Mouse (Mus musculus) lung, postnatal 0 days (tissue): ENCODE results near the gene Tm9sf4. TPM values are rescaled to one million over a fixed set of nuclear protein-coding genes. Genes with fewer than 3 reads are reported as not detected.

Experiments used
- ATAC-seq: fragments of 200-750 bp; cut with Nextera tagmentation; 2 replicates; pipeline ENCODE4 v1.8.0; 2017; ENCODE audit warnings: moderate library complexity
- DNase-seq: peaks from one replicate; pipeline ENCODE4 v3.0.0-alpha.2; 2016; ENCODE audit warnings: low spot score
- H3K27ac ChIP-seq: fragments of 300-500 bp; sonication (generic); 2 replicates; pipeline ENCODE4 v1.5.1; 2014; ENCODE audit warnings: antibody characterized with exemption, mild to moderate bottlenecking, low read length, mixed read lengths
- H3K27me3 ChIP-seq: fragments of 300-500 bp; sonication (generic); replicated peaks from 2 replicates; pipeline ENCODE4 v1.6.1; 2014; ENCODE audit warnings: low read length, mixed read lengths; ENCODE audit not compliant: insufficient read depth
- H3K36me3 ChIP-seq: fragments of 300-500 bp; sonication (generic); 2 replicates; pipeline ENCODE4 v1.6.1; 2014; ENCODE audit warnings: low read length, mixed read lengths; ENCODE audit not compliant: insufficient read depth
- H3K4me1 ChIP-seq: fragments of 300-500 bp; sonication (generic); 2 replicates; pipeline ENCODE4 v1.6.1; 2014; ENCODE audit warnings: antibody characterized with exemption, low read depth, low read length, mixed read lengths; ENCODE audit not compliant: insufficient read depth
- H3K4me2 ChIP-seq: fragments of 300-500 bp; sonication (generic); replicated peaks from 2 replicates; pipeline ENCODE4 v1.6.1; 2014; ENCODE audit warnings: low read depth, mild to moderate bottlenecking, low read length, moderate library complexity, mixed read lengths
- H3K4me3 ChIP-seq: fragments of 300-500 bp; sonication (generic); 2 replicates; pipeline ENCODE4 v1.5.1; 2014; ENCODE audit warnings: low read depth, low read length
- H3K9ac ChIP-seq: fragments of 300-500 bp; sonication (generic); replicated peaks from 2 replicates; pipeline ENCODE4 v1.6.1; 2014; ENCODE audit warnings: low read depth, mild to moderate bottlenecking
- H3K9me3 ChIP-seq: fragments of 300-500 bp; sonication (generic); 2 replicates; pipeline ENCODE4 v1.6.1; 2016; ENCODE audit warnings: low read length, mixed read lengths
- CTCF ChIP-seq: IDR thresholded peaks from 2 replicates; pipeline ENCODE4 v1.5.1; 2016; ENCODE audit warnings: antibody characterized with exemption, mild to moderate bottlenecking
- EP300 ChIP-seq: IDR thresholded peaks from 2 replicates; pipeline ENCODE4 v1.6.1; 2016; ENCODE audit warnings: antibody characterized with exemption, mild to moderate bottlenecking, control low read depth
- WGBS: fragments of 180-500 bp; shearing (Covaris S2); extraction: QIAGEN DNeasy Blood & Tissue Kit; methylation state at CpG from one replicate; pipeline ENCODE4 v1.1.7; 2014; 5-methylcytosine and 5-hydroxymethylcytosine counted together
- polyA plus RNA-seq: library from polyadenylated mRNA; unstranded; fragments of >200 nt; fragmentation: Nextera tagmentation; extraction: Ambion mirVana; gene quantifications from 2 replicates; pipeline ENCODE4 v1.2.1, GENCODE M21; 2015

Gene Tm9sf4
- polyA plus RNA-seq, 1 experiment from 2014 or later, result 39.7 TPM

GRCm38 (mm10) chr2:153198485-153198884 lies 37.4 kb downstream of the Tm9sf4 start:
- H3K4me3 ChIP-seq, result no peak overlapping the region
- H3K27me3 ChIP-seq, result no peaks in the 10 kb centered on the region
- H3K4me2 ChIP-seq, result no peak overlapping the region
- peaks cover 36% of the 10 kb centered on the region for H3K36me3 ChIP-seq
- 52% methylated on average over 5 of the region's 5 CpGs for WGBS
- TF ChIP-seq CTCF (no peak), EP300 (no peak)
- H3K27ac ChIP-seq, result no peak overlapping the region
- no peaks in the 10 kb centered on the region for H3K4me1 ChIP-seq
- peak; percentile 28 for ATAC-seq
- no peaks in the 10 kb centered on the region for H3K9me3 ChIP-seq
- H3K9ac ChIP-seq, result no peak overlapping the region
- DNase-seq, result no peak

- WGBS, result 76% methylated on average over 2 of the region's 2 CpGs
- TF ChIP-seq EP300 (no peak), CTCF (no peak)
- no peaks in the 10 kb centered on the region for H3K9me3 ChIP-seq
- DNase-seq, result no peak
- H3K4me1 ChIP-seq, result no peaks in the 10 kb centered on the region
- H3K4me2 ChIP-seq, result no peak overlapping the region
- peaks cover 42% of the 10 kb centered on the region for H3K36me3 ChIP-seq
- H3K4me3 ChIP-seq, result no peak overlapping the region
- H3K9ac ChIP-seq, result no peak overlapping the region
- no peaks in the 10 kb centered on the region for H3K27me3 ChIP-seq
- ATAC-seq, result no peak
- H3K27ac ChIP-seq, result no peak overlapping the region
Measured at GRCm38 (mm10) chr2:153199114-153199513, 38.0 kb downstream of the Tm9sf4 start.

- TF ChIP-seq CTCF (no peak), EP300 (no peak)
- H3K9me3 ChIP-seq, result no peaks in the 10 kb centered on the region
- no peak overlapping the region for H3K9ac ChIP-seq
- no peak for ATAC-seq
- no peak for DNase-seq
- H3K4me2 ChIP-seq, result no peak overlapping the region
- no peaks in the 10 kb centered on the region for H3K27me3 ChIP-seq
- no peak overlapping the region for H3K4me3 ChIP-seq
- peaks cover 37% of the 10 kb centered on the region for H3K36me3 ChIP-seq
- 77% methylated on average over 1 of the region's 1 CpGs for WGBS
- H3K4me1 ChIP-seq, result no peaks in the 10 kb centered on the region
- H3K27ac ChIP-seq, result no peak overlapping the region
Measured at GRCm38 (mm10) chr2:153202766-153203165, 41.7 kb downstream of the Tm9sf4 start.

GRCm38 (mm10) chr2:153208149-153208548 lies 47.0 kb downstream of the Tm9sf4 start:
- WGBS, result 96% methylated on average over 2 of the region's 2 CpGs
- DNase-seq, result no peak
- no peak overlapping the region for H3K4me3 ChIP-seq
- H3K36me3 ChIP-seq, result peaks cover 34% of the 10 kb centered on the region
- no peaks in the 10 kb centered on the region for H3K27me3 ChIP-seq
- H3K9ac ChIP-seq, result no peak overlapping the region
- no peaks in the 10 kb centered on the region for H3K9me3 ChIP-seq
- H3K27ac ChIP-seq, result no peak overlapping the region
- no peak for ATAC-seq
- TF ChIP-seq EP300 (no peak), CTCF (no peak)
- no peaks in the 10 kb centered on the region for H3K4me1 ChIP-seq
- no peak overlapping the region for H3K4me2 ChIP-seq

GRCm38 (mm10) chr2:153209286-153209685 lies 48.2 kb downstream of the Tm9sf4 start:
- 83% methylated on average over 5 of the region's 5 CpGs for WGBS
- Histone ChIP-seq H3K4me2 (no peak overlapping the region), H3K36me3 (peaks cover 27% of the 10 kb centered on the region), H3K9ac (no peak overlapping the region), H3K9me3 (no peaks in the 10 kb centered on the region), H3K27me3 (no peaks in the 10 kb centered on the region), H3K4me1 (no peaks in the 10 kb centered on the region), H3K4me3 (no peak overlapping the region), H3K27ac (no peak overlapping the region)
- no peak for ATAC-seq
- DNase-seq, result no peak
- TF ChIP-seq CTCF, result no peak

GRCm38 (mm10) chr2:153211451-153211850 lies 50.3 kb downstream of the Tm9sf4 start:
- no peak for ATAC-seq
- no peak overlapping the region for H3K4me3 ChIP-seq

GRCm38 (mm10) chr2:153213351-153213750 lies 52.2 kb downstream of the Tm9sf4 start:
- H3K36me3 ChIP-seq, result peaks cover 10% of the 10 kb centered on the region; the same call in 1 of the 2 replicates
- H3K27me3 ChIP-seq, result no peaks in the 10 kb centered on the region
- H3K4me2 ChIP-seq, result no peak overlapping the region
- no peak overlapping the region for H3K9ac ChIP-seq
- ATAC-seq (no peak), DNase-seq (no peak)
- H3K9me3 ChIP-seq, result no peaks in the 10 kb centered on the region
- no peak for TF ChIP-seq CTCF
- TF ChIP-seq EP300, result no peak
- no peaks in the 10 kb centered on the region for H3K4me1 ChIP-seq
- H3K4me3 ChIP-seq, result no peak overlapping the region
- H3K27ac ChIP-seq, result no peak overlapping the region
- WGBS, result 83% methylated on average over 4 of the region's 4 CpGs

More at GRCm38 (mm10) chr2:153211451-153211850, 50.3 kb downstream of the Tm9sf4 start:
- H3K4me2 ChIP-seq, result no peak overlapping the region
- no peak overlapping the region for H3K27ac ChIP-seq
- no peaks in the 10 kb centered on the region for H3K4me1 ChIP-seq
- no peaks in the 10 kb centered on the region for H3K9me3 ChIP-seq
- TF ChIP-seq CTCF (no peak), EP300 (no peak)
- H3K36me3 ChIP-seq, result peaks cover 16% of the 10 kb centered on the region; the same call in 1 of the 2 replicates
- WGBS, result 86% methylated on average over 5 of the region's 5 CpGs
- no peak for DNase-seq
- H3K9ac ChIP-seq, result no peak overlapping the region
- H3K27me3 ChIP-seq, result no peaks in the 10 kb centered on the region
